Mouse (Mus musculus) forebrain, embryonic 15.5 days (tissue): Measurements from ENCODE around the gene Slc2a8. TPM values are rescaled to one million over a fixed set of nuclear protein-coding genes. Genes with fewer than 3 reads are reported as not detected.
"Not testable (repeated sequence)": the region's sequence is repeated elsewhere in the genome, so short reads cannot be mapped to it uniquely, and the experiment has no call there.

Experiments used
- ATAC-seq: fragments of 200-750 bp; cut with Nextera tagmentation; replicated peaks from 2 replicates; pipeline ENCODE4 v1.8.0; 2017; ENCODE audit warnings: mild to moderate bottlenecking, moderate TSS enrichment, moderate library complexity
- H3K27ac ChIP-seq: fragments of 300-500 bp; sonication (generic); replicated peaks from 2 replicates; pipeline ENCODE4 v1.5.1; 2015; ENCODE audit warnings: mild to moderate bottlenecking, inconsistent platforms
- H3K27me3 ChIP-seq: fragments of 300-500 bp; sonication (generic); 2 replicates; pipeline ENCODE4 v1.6.1; 2015; ENCODE audit warnings: inconsistent platforms
- H3K36me3 ChIP-seq: fragments of 300-500 bp; sonication (generic); 2 replicates; pipeline ENCODE4 v1.6.1; 2015; ENCODE audit warnings: mild to moderate bottlenecking, inconsistent platforms
- H3K4me1 ChIP-seq: fragments of 300-500 bp; sonication (generic); 2 replicates; pipeline ENCODE4 v1.6.1; 2015; ENCODE audit warnings: inconsistent platforms
- H3K4me2 ChIP-seq: fragments of 300-500 bp; sonication (generic); replicated peaks from 2 replicates; pipeline ENCODE4 v1.6.1; 2015; ENCODE audit warnings: mild to moderate bottlenecking, inconsistent platforms
- H3K4me3 ChIP-seq: fragments of 300-500 bp; sonication (generic); 2 replicates; pipeline ENCODE4 v1.5.1; 2015; ENCODE audit warnings: mild to moderate bottlenecking, inconsistent platforms
- H3K9ac ChIP-seq: fragments of 300-500 bp; sonication (generic); replicated peaks from 2 replicates; pipeline ENCODE4 v1.6.1; 2015; ENCODE audit warnings: mild to moderate bottlenecking, inconsistent platforms
- H3K9me3 ChIP-seq: fragments of 300-500 bp; sonication (generic); 2 replicates; pipeline ENCODE4 v1.6.1; 2016; ENCODE audit warnings: inconsistent platforms
- WGBS: fragments of 180-500 bp; shearing (Covaris S2); methylation state at CpG from one replicate; pipeline ENCODE4 v1.1.7; 2015; ENCODE audit warnings: mixed read lengths; 5-methylcytosine and 5-hydroxymethylcytosine counted together
- polyA plus RNA-seq: library from polyadenylated mRNA; unstranded; fragments of >200 nt; fragmentation: Nextera tagmentation; extraction: Ambion mirVana; gene quantifications from 2 replicates; pipeline ENCODE4 v1.2.1, GENCODE M21; 2015

Gene Slc2a8
- polyA plus RNA-seq, result 20.9 and 21.3 TPM in 2 replicates

DNA sequence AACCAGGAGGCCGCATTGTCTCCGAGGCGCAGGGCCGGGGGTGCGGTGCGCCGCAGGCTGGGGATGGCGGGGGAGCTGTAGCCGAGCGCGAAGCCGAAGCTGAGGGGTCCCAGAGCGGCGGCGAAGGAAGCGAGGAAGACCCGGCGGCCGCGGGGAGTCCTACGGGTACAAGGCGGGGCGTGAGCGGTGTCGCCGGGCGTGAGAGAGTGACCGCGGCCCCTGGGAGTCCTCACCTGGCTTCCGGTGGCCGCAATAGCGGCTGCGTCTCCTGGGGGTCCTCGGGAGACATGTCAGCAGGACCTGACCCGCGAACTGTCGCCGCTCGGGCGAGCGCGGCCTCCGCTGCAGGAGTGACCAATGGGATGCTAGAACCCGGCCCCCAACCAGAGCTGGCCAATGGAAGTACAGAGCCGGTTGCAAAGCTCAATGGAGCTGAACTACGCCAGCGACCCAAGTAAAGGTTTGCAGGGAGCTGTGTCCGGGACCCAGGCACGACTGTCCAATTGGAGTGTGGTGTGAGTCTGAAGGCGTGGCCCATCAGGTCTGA lies at the start of gene Slc2a8:
TSS of gene Slc2a8 (minus strand) at position 359 of the 547 bp plus-strand sequence.
- Histone ChIP-seq H3K27me3 (no peaks in the 10 kb centered on the region), H3K9ac (peak within 1 kb of the TSS; percentile 89), H3K4me2 (peak within 1 kb of the TSS; percentile 98), H3K4me1 (peaks cover 28% of the 10 kb centered on the region), H3K27ac (peak within 1 kb of the TSS; percentile 54; the same call in 1 of the 2 replicates), H3K36me3 (no peaks in the 10 kb centered on the region), H3K4me3 (peak within 1 kb of the TSS; percentile 68), H3K9me3 (no peaks in the 10 kb centered on the region)
- under 1% methylated on average over 50 of the region's 50 CpGs for WGBS
- ATAC-seq, result peak; percentile 99

- Histone ChIP-seq H3K9ac (no peak overlapping the region), H3K4me3 (no peak overlapping the region), H3K9me3 (no peaks in the 10 kb centered on the region), H3K36me3 (no peaks in the 10 kb centered on the region), H3K4me2 (no peak overlapping the region), H3K4me1 (no peaks in the 10 kb centered on the region), H3K27ac (no peak overlapping the region), H3K27me3 (no peaks in the 10 kb centered on the region)
- WGBS, result 91% methylated on average over 4 of the region's 4 CpGs
- ATAC-seq, result no peak
Measured at GRCm38 (mm10) chr2:33025040-33025439, 43.2 kb upstream of the Slc2a8 start.

DNA sequence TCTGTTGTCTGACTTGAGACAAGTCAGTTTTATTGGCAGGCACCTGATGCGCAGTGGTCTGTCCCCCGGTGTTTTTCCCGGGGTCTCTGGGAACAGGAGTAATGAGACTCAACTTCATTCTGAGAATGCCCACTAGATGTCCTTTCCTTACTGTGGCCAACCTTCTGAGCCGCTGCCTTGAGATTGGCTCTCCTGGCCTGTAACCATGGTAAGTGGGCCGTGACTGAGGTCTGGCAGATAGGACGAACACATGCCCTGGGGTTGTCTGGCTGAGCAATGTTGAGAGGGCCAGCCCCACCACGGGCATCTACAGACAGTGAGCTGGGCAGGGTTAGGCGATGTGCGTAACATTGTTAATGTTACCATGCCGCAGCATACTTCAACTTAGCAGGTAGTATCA lies 42.7 kb upstream of the Slc2a8 start:
- H3K36me3 ChIP-seq, result no peaks in the 10 kb centered on the region
- H3K9ac ChIP-seq, result no peak overlapping the region
- H3K4me2 ChIP-seq, result no peak overlapping the region
- H3K27ac ChIP-seq, result no peak overlapping the region
- WGBS, result 76% methylated on average over 10 of the region's 10 CpGs
- H3K9me3 ChIP-seq, result no peaks in the 10 kb centered on the region
- ATAC-seq, result no peak
- H3K4me3 ChIP-seq, result no peak overlapping the region
- H3K4me1 ChIP-seq, result no peaks in the 10 kb centered on the region
- H3K27me3 ChIP-seq, result no peaks in the 10 kb centered on the region

DNA sequence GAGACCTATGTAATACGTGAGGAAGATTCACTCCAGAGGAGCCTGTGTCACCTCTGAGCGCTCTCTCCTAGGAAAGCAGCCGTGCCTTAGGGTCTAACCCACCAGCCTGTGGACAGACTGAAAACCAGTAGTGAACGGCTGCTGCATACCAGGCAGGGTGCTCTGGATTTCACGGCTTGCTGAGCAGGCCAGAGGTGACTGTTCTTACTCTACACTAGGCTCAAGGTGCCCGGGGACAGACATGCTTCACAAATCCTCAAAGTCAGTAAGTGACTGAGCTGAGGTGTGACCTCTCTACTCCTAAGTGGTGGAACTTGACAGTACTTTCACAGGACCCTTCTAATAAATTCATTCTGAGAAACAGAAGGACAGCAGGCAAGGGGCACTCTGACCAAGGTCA lies 41.0 kb upstream of the Slc2a8 start:
- Histone ChIP-seq H3K4me2 (no peak overlapping the region), H3K36me3 (no peaks in the 10 kb centered on the region), H3K4me1 (no peaks in the 10 kb centered on the region), H3K9me3 (no peaks in the 10 kb centered on the region), H3K27me3 (no peaks in the 10 kb centered on the region), H3K27ac (no peak overlapping the region), H3K9ac (no peak overlapping the region), H3K4me3 (no peak overlapping the region)
- WGBS, result 80% methylated on average over 6 of the region's 6 CpGs
- no peak for ATAC-seq

DNA sequence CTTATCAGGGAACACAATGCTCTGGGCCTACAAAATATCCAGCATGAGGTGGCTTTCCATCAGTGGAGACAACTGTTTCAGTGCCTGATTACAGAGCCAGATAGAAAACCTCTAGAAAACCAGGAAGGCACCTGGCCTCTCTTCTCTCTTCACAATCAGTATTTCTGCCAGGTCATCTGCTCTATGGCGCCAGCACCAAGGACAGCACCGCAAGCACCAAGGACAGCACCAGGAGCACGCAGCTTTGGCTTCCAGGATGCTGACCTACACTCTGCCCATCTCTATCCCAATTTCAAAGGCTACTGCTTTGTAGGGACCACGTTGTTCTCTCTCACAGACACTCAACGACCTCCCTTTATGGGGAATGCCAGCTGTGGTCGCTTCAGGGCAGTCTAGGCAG lies 36.1 kb upstream of the Slc2a8 start:
- Histone ChIP-seq H3K4me1 (peaks cover 3% of the 10 kb centered on the region; the same call in 1 of the 2 replicates), H3K27ac (no peak overlapping the region), H3K4me2 (no peak overlapping the region), H3K27me3 (no peaks in the 10 kb centered on the region), H3K9ac (no peak overlapping the region), H3K4me3 (no peak overlapping the region), H3K9me3 (no peaks in the 10 kb centered on the region), H3K36me3 (no peaks in the 10 kb centered on the region)
- no peak for ATAC-seq
- 18% methylated on average over 6 of the region's 6 CpGs for WGBS

GRCm38 (mm10) chr2:33017191-33017590 lies 35.3 kb upstream of the Slc2a8 start:
- no peak for ATAC-seq

DNA sequence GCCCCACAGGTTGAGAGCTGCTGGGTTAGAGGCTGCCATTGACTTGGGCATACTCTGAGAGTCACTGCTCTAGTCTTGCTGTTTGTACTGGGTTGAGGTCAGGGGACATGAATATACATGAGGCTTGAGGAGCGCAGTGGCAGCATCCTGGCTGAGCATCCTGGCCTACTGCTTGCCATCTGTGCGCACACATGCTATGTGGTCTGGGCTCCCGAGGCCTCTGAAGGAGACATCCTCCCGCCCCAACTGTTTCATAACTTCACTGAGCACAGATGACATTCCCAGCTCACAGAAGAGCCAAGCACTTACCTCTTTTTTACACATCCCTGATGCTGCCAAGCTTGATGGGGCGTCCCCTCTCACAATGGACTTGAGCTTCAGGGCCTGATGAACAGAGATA lies 33.0 kb upstream of the Slc2a8 start:
- ATAC-seq, result peak; percentile 60; the same call in 1 of the 2 replicates
- Histone ChIP-seq H3K4me2 (no peak overlapping the region), H3K27ac (no peak overlapping the region), H3K36me3 (no peaks in the 10 kb centered on the region), H3K27me3 (no peaks in the 10 kb centered on the region), H3K9ac (no peak overlapping the region), H3K4me3 (no peak overlapping the region), H3K4me1 (peaks cover 3% of the 10 kb centered on the region; the same call in 1 of the 2 replicates), H3K9me3 (no peaks in the 10 kb centered on the region)
- WGBS, result 53% methylated on average over 5 of the region's 5 CpGs

More at GRCm38 (mm10) chr2:33017191-33017590, 35.3 kb upstream of the Slc2a8 start:
- Histone ChIP-seq H3K4me3 (no peak overlapping the region), H3K36me3 (no peaks in the 10 kb centered on the region), H3K4me1 (peaks cover 3% of the 10 kb centered on the region; the same call in 1 of the 2 replicates), H3K27ac (no peak overlapping the region), H3K9ac (no peak overlapping the region), H3K9me3 (no peaks in the 10 kb centered on the region), H3K4me2 (no peak overlapping the region), H3K27me3 (no peaks in the 10 kb centered on the region)
- 79% methylated on average over 2 of the region's 2 CpGs for WGBS

DNA sequence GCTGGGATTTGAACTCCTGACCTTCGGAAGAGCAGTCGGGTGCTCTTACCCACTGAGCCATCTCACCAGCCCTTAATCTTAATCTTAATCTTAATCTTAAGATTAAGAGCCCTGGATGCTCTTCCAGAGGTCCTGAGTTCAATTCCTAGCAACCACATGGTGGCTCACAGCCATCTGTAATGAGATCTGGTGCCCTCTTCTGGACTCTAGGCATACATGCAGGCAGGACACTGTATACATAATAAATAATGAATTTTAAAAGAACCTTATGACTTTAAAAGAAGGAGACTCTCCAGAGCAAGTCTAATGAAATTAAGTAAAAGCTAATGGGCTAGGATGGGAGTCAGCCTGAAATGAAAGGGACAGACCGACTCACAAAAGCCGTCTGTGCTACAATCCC lies 27.2 kb upstream of the Slc2a8 start:
- H3K27me3 ChIP-seq, H3K27ac ChIP-seq, H3K4me1 ChIP-seq, H3K9me3 ChIP-seq, H3K4me3 ChIP-seq, H3K9ac ChIP-seq, ATAC-seq, H3K4me2 ChIP-seq, H3K36me3 ChIP-seq: not testable (repeated sequence)
- 88% methylated on average over 4 of the region's 4 CpGs for WGBS

DNA sequence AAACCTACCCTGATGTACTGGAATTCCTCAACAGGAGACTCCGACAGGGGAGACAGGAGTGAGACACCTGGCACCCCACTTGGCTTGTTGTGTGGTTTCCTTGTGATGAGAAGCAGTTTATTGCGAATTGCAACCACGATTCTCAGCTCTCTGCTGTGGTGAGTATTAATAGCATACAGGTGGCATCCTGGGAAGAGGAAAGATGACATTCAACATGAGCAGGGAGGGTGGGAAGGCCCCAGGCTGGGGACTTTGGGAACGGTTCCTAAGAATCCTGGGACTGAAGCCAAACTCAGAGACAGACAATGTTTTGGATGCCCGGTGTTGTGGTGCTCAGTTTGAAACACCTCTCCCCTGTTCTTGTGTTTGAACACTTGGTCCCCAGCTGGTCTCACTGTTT lies 23.2 kb upstream of the Slc2a8 start:
- peaks cover 3% of the 10 kb centered on the region; the same call in 1 of the 2 replicates for H3K36me3 ChIP-seq
- no peaks in the 10 kb centered on the region for H3K9me3 ChIP-seq
- H3K4me3 ChIP-seq, result no peak overlapping the region
- no peaks in the 10 kb centered on the region for H3K4me1 ChIP-seq
- H3K9ac ChIP-seq, result no peak overlapping the region
- 57% methylated on average over 5 of the region's 5 CpGs for WGBS
- H3K27ac ChIP-seq, result no peak overlapping the region
- no peaks in the 10 kb centered on the region for H3K27me3 ChIP-seq
- no peak overlapping the region for H3K4me2 ChIP-seq
- ATAC-seq, result no peak

GRCm38 (mm10) chr2:33002144-33002543 lies 20.3 kb upstream of the Slc2a8 start:
- Histone ChIP-seq H3K9me3 (no peaks in the 10 kb centered on the region), H3K4me3 (no peak overlapping the region), H3K4me1 (no peaks in the 10 kb centered on the region), H3K4me2 (no peak overlapping the region), H3K9ac (no peak overlapping the region), H3K27me3 (no peaks in the 10 kb centered on the region), H3K27ac (no peak overlapping the region), H3K36me3 (peaks cover 3% of the 10 kb centered on the region; the same call in 1 of the 2 replicates)
- ATAC-seq, result no peak
- WGBS, result 85% methylated on average over 7 of the region's 7 CpGs

- Histone ChIP-seq H3K9me3 (no peaks in the 10 kb centered on the region), H3K36me3 (no peaks in the 10 kb centered on the region), H3K4me1 (no peaks in the 10 kb centered on the region), H3K27me3 (no peaks in the 10 kb centered on the region), H3K9ac (no peak overlapping the region), H3K4me2 (no peak overlapping the region), H3K4me3 (no peak overlapping the region), H3K27ac (no peak overlapping the region)
- no peak for ATAC-seq
- WGBS, result 97% methylated on average over 2 of the region's 2 CpGs
Measured at GRCm38 (mm10) chr2:32999752-33000151, 17.9 kb upstream of the Slc2a8 start.

DNA sequence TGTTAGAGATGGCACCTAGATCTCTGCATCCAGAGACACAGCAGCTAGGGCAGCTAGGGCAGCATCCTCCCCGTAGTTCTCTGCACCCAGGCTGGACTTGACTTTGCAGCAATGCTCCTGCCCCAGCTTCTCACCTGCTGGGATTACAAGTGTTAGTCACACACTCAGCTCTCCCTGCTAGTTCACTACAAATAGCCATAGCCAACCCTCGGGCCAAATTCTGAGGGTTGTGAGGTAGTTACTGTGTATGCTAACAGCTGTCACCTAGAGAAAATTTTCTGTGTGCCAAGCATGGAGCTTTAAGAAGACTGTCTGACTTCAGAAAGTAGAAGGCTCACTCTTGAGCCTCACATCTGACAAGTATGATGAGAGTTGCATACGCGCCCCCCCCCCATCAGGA lies 15.9 kb upstream of the Slc2a8 start:
- no peak overlapping the region for H3K27ac ChIP-seq
- H3K4me3 ChIP-seq, result no peak overlapping the region
- no peaks in the 10 kb centered on the region for H3K36me3 ChIP-seq
- no peaks in the 10 kb centered on the region for H3K4me1 ChIP-seq
- WGBS, result 85% methylated on average over 4 of the region's 4 CpGs
- no peaks in the 10 kb centered on the region for H3K9me3 ChIP-seq
- H3K4me2 ChIP-seq, result no peak overlapping the region
- ATAC-seq, result no peak
- no peaks in the 10 kb centered on the region for H3K27me3 ChIP-seq
- H3K9ac ChIP-seq, result no peak overlapping the region

GRCm38 (mm10) chr2:32997081-32997480 lies 15.2 kb upstream of the Slc2a8 start:
- no peaks in the 10 kb centered on the region for H3K36me3 ChIP-seq
- no peak overlapping the region for H3K4me3 ChIP-seq
- no peaks in the 10 kb centered on the region for H3K27me3 ChIP-seq
- no peak overlapping the region for H3K9ac ChIP-seq
- no peaks in the 10 kb centered on the region for H3K4me1 ChIP-seq
- H3K27ac ChIP-seq, result no peak overlapping the region
- ATAC-seq, result no peak
- no peak overlapping the region for H3K4me2 ChIP-seq
- 47% methylated on average over 6 of the region's 6 CpGs for WGBS
- H3K9me3 ChIP-seq, result no peaks in the 10 kb centered on the region
